Mouse (Mus musculus): ENCODE measurements at regions not wholly inside any gene's neighbourhood (a gene's known extent, or its start where the extent isn't known, plus 50 kb on each side); places are given as distances from the start of the nearest gene placed in this dataset.

DNA sequence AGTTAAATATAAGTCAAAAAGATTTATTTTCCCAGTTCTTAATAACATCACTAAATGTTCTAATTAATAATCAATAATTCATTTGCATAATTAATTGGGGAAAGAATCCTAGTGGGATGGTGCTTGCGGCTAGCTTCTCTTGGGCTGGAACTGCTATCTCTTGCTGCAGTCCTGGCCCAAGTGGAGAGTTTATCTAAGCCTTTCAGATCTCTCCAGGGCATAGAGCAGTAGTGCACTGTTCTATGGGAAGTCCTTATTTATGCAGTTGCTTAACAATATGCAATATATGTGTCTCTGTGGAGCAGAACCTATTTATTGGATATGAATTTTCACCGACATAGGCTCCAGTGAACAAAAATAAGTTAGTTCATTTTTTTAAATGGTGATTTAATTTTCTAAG is 308.4 kb upstream of the Camk1g start:
- ChIA-PET CTCF (no interaction called here), POLR2A (no interaction called here)

DNA sequence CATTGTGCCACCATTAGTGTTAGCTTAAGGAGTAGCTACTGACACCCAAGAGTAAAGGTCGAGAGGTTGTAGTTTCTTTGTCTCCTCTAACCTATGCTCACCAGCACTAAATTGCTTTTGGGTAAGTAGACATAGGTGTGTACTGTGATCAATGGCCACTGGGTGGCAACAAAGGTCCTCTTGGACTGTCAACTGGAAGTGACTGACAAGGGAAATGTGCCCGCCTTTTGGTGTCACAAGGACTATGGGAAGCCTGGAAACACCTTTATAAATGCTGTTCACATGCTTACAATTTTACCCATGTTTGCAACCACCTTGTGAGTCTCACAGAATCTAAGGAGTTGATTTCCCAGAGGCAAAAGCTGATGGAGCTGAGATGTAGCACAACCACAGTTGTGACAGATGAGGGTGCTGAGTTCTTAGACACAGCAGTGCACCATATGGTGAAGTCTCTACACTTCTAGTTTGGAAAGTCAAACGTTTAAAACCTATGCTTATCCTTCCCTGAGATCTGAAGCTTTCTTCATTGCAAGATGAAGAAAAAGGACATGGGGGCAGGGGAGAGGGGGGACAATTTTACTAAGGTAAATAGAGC is 303.2 kb upstream of the Camk1g start:
- POLR2A ChIA-PET: interaction anchor here in 1 of 4 experiments (0.6 kb wide), 1 partner anchor 421 kb away, joined by 4 read pairs; no protein-coding TSS in a partner anchor
- CTCF ChIA-PET: interaction anchor here in 3 of 4 experiments (0.6 to 1.2 kb wide), 3 partner anchors 16 to 138 kb away, joined by 3 to 6 read pairs (median 5); no protein-coding TSS in a partner anchor

DNA sequence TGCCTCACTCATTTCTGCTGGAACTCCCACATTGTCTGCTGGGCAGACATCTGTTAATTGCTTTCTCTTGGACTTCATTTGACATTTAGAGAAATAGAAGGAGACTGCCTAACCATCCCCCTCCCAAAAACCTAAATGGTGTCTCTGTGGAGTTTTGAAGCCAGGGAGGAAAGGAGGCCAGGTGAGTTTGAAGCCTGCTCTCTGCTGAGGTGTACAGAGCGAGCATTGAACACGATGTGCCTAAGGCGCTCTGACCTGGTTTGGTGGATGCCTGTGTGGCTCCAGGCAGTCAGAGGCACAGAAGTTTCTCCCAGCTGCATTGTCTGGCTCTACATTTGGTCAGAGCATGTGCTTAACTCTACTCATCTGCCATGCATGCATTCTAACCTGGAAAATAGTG is 302.6 kb upstream of the Camk1g start:
- POLR2A ChIA-PET: no interaction called here

DNA sequence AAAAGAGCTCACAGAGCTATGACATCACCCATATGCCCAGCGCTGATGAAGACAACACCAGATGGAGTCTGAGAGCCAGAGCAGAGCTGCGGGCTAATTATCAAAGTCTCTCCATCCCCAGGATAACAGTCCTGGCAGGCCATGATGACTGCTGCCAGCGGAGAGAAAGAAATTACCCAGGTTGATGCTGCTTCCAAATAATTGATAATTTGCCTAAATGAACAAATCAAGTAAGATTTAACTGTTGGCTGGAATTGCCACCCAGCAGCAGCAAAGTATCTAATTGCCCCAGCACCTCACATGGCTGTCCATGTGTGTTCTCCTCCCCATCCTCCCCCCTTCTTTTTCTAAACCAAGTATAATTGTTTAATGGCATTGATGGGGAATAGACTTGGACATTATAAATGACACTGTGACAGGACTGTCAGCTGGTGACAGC is 301.7 kb upstream of the Camk1g start:
- CTCF ChIA-PET: no interaction called here
- POLR2A ChIA-PET: no interaction called here

More for the DNA sequence above, 302.6 kb upstream of the Camk1g start:
- CTCF ChIA-PET: no interaction called here

DNA sequence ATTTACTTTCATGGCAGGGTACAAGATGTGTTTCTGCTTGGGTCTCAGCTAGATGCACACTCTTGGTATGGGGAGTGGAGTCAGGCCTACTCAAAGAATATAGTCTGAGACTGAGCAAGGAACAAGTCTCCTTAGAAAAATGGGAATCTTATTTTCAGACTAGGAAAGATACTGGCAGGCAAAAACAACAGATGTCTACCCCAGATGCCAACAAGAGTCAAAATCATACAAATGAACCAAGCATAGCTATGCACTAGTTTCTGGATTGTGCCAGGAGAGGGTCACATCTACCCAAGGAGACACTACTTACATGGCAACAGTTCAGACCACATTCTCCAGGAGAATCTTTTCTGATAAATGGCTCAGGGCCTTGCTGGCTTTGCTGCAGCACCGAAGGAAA is 300.9 kb upstream of the Camk1g start:
- ChIA-PET POLR2A (no interaction called here), CTCF (interaction anchor here in 1 of 4 experiments (0.8 kb wide), 1 partner anchor 166 kb away, joined by 3 read pairs; no protein-coding TSS in a partner anchor)

DNA sequence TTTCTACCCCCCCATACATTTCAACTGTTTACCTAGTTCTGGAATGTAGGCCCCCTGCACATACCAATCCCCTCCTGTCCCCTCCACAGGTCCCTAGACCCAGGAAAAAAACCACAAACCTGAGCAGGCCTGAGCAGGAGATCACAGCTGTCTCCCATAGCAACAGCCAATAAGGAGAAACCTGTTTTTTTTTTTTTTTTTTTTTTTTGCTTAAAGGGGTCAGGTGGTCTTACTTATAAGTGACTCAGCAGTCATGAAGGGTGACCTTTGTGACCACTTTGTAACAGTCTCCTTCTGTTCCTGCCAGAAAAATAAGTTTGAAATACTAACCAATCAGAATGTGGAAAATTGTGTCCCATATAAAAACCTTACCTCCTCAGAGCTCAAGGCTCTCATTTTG is 299.9 kb upstream of the Camk1g start:
- POLR2A ChIA-PET: interaction anchor here in 1 of 4 experiments (0.7 kb wide), 1 partner anchor 793 kb away, joined by 10 read pairs; no protein-coding TSS in a partner anchor
- CTCF ChIA-PET: no interaction called here

DNA sequence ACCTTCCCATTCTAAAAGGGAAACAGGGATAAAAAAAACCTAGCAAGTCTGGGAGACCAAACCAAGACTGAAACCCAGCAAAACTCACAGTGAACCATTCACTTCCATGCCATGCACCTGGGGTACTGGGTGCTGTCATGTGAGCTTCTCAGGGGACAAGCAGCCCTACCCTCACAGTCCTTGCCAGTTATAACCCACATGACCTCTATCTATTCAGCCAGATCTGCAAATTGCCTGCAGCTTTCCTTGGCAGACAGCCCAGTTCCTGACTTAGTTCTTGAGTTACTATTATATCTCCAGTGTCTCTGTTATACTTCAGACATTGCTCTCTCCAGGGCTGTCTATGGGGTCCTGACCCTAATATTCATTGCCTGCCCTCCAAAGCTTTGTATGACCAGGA is 298.7 kb upstream of the Camk1g start:
- ChIA-PET POLR2A (interaction anchor here in 1 of 4 experiments (1.6 kb wide), 1 partner anchor 80 kb away, joined by 4 read pairs; no protein-coding TSS in a partner anchor), CTCF (no interaction called here)

DNA sequence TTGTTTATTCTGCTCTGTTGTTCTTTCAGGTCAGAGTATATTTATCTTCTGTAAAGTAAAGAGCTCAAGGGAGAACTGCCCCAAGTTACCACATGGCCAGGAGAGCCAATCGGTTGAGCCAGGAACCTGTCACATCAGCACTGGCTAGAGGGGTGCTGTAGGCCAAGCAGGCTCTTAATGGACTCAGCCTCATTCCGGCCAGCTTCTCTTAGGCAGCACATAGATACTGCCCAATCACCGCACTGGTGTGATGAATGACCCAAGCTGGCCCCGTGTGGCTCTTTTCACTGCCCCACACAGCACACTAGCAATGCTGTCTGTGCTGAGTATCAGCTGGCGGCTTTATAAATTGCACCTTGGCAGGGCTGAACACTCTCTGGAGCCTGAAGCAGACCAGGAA is 295.8 kb upstream of the Camk1g start:
- ChIA-PET POLR2A (interaction anchor here in 1 of 4 experiments (0.6 kb wide), 1 partner anchor 23 kb away, joined by 5 read pairs; no protein-coding TSS in a partner anchor), CTCF (no interaction called here)

DNA sequence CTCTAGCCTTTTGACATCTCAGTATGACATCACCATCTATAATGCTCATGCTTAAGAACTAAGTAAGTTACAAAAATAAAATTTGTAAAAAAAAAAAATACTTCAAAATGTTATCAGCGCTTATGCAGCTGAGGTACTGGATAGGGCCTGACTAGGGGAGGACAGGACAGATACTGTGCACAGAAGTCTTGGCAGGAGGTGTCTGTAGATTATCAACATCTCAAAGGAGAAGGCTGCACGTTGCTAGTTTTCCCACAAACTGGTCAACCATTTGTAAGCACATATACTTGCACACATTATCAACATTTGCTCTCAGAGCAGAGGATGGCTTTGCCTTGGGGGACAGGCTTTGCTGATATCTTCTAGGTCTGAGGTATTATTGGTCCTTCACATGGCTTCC is 294.5 kb upstream of the Camk1g start:
- ChIA-PET CTCF (no interaction called here), POLR2A (no interaction called here)

DNA sequence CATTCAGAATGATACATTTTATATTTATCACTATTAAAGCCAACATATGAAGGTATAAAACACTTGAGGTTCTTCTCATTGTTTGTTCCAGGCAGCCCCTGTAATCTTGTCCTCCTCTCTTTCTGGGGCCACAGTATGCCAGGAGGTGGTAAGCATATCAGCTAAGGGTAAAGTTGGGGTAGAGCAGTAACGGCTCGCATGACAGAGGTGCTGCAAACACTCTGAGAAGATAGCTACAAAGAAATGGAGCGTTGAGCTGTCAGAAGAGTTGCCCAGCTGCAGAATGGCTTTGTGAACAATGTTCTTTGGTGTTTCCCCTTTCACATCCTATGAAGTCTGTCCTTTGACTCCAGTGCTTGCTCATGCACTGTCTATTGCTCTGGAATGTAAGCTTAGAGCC is 293.5 kb upstream of the Camk1g start:
- CTCF ChIA-PET: interaction anchor here in 1 of 4 experiments (0.6 kb wide), 1 partner anchor 879 kb away, joined by 4 read pairs; no protein-coding TSS in a partner anchor
- POLR2A ChIA-PET: no interaction called here

DNA sequence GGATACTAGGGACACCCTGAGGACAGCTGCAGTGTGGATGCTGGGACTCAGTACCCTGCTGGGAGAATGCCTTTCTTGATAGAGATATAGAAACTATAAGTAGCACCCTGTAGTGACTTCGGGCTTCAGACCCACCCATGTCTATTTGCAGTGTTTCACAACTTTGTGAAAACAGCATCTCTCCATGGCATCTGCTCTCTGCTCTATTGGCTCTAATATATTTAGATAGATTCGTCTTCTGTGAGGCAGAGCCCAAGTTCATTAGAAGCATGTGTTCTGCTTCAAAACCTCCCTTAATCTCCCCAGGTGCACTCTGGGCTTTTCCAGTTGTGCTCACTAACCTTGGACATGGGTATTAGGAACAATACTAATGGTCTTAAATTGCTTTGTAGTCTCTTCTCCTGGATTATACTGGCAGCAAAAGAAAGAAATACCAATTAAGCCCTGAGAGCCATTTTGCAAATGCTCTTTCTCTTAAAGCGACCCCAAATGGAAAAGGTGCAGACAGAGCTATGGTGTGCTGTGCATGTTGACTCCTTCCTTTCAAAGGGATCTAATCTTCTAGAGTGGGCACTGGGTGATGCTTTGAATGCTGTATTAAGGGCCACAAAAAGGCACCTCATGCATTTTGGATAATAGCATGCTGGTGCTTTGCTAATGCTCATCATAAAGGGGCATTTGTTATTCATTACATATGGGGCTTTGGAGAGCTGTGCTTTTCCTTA is 292.2 kb upstream of the Camk1g start:
- ChIA-PET POLR2A (no interaction called here), CTCF (no interaction called here)

DNA sequence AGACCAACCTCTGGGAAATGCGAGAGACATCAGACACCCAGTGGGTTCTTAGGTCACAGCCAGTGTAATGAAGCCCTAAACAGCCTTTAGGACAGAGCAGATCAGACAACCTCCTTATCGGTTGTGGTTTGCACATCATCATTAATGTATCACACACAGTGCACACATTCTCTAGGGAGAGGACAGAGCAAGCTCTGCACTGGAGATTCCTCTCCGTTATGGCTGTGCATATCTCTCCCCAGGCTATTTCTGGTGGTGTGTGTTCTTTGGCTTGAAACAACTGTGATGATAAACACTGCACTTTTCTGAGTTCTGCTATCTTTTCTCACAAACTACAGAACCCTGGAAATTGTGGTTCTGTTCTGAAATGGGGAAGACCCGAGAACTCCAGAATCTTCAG is 291.3 kb upstream of the Camk1g start:
- ChIA-PET CTCF (no interaction called here), POLR2A (no interaction called here)

DNA sequence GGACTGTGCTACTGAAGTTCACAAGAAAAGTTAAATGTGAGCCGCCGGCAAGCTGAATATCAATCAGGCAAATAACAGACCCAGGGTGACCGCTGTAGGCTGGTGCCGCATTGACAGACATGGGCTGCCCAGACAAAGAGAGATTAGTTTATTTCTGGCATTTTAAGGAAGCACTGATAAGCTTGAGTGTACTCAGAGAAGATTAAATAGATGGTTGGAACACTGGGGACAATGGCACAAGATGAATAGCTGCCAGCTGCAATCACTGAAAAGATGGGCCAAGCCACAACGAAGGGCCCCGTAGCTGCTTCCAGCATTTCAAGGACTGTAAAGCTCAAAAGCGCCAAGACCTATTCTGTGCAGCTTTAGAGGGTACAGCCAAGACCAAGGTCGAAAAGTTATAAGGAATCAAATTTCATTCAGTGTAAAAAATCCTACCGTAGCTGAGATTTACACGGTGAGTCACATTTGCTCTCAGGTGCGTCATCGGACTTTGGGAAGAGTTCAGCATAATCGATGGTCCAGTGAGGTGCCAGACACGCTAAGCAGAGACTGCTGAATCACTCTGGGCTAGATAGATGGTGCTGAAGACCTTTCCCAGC is 285.1 kb upstream of the Camk1g start:
- POLR2A ChIA-PET: no interaction called here
- CTCF ChIA-PET: interaction anchor here in 1 of 4 experiments (0.5 kb wide), 1 partner anchor 76 kb away, joined by 4 read pairs; no protein-coding TSS in a partner anchor

DNA sequence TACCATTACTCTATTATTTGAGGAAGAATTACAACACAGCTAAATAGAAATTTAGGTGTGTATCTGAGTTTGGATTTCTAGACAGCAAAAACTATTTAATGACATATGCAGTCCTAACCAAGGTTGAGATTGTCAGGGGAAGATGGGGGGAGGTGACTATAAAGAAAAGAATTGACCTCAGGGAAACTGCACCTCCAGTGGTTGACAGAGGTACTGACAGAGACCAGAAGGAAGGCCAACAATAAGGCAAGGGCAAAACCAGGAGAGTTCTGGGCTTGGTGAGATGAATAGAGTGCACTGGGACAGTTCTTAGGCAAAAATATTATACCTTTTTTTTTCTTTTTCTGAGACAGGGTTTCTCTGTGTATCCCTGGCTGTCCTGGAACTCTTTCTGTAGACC is 280.2 kb upstream of the Camk1g start:
- CTCF ChIA-PET: no interaction called here
- POLR2A ChIA-PET: no interaction called here

DNA sequence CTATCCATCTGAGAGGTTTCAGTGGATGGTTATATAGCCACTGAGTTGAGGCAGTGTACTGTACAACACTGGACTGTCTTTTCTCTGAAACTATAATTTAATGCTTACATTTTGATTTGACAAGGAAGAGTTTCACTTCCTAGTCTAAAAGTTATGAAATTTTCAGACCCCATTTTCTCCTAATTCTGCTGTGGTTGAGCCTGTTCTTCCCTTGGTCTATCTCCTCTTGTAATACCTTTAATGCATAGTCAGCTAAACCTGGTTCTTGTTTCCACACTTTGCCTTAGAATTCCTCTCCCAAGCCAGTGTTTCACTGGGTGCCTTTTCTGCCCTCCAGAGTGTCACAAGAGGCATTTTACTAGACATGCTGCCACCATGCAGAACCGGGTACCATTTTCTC is 279.3 kb upstream of the Camk1g start:
- ChIA-PET POLR2A (no interaction called here), CTCF (no interaction called here)

DNA sequence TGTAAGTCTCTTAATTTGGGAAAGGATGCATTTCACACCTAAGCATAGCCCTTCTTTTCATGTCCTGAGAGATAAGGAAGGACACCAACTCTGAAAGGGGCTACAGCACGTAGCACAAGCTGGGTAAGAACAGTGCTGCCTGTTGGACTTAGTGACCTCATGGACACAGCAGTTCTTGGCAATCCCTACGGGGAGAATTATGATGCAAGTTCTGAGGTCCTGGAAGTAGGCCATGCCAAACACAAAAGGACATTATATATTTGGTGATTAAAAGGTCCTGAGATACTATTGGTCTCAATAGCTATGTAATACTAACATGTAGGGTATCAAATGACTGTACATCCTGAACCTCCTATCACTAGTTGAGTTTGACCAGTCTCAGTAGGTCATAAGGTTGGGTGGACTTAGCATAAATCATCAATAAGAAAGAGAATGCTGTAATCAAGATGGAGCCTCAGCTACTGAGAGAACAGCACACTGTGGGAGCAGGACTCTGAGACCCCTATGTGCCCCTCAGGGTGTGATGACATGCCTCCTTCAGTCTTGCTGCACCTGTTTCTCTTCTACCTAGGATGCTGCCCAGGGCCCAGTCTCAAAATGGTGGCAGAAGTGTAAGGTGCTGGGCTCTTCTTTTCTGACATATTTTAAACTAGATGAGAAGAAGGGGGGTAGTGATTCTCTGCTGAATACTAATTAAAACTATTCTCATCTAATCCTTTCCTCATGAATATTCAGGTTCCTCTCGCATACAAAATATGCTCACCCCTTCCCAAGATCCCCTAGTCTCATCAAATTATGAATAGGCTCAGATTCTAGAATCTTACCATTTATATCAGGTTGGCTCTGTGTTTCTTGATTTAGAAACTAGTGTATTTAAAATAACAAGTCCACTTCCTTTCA is 277.5 kb upstream of the Camk1g start:
- POLR2A ChIA-PET: no interaction called here
- CTCF ChIA-PET: interaction anchor here in 1 of 4 experiments (0.6 kb wide), 1 partner anchor 442 kb away, joined by 4 read pairs; no protein-coding TSS in a partner anchor

DNA sequence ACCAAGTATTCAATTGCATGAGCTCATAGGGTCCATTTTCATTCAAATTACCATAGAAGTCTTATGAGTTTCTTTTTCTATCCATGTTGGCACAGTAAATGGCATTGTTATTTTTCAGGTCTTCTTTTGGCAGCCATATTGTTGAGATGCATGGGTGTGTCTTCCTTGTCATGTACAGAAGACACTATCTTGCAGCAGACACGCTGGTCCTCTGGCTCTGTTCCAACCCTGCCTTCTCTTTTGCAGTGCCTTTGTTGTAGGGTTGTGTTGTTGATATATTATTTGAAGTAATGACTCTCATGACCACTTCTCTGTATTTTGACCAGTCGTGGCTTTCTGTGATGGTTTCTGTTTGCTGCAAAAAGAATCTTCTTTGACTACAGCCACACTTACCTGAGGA is 274.4 kb upstream of the Camk1g start:
- CTCF ChIA-PET: interaction anchor here in 1 of 4 experiments (0.6 kb wide), 1 partner anchor 65 kb away, joined by 3 read pairs; no protein-coding TSS in a partner anchor

DNA sequence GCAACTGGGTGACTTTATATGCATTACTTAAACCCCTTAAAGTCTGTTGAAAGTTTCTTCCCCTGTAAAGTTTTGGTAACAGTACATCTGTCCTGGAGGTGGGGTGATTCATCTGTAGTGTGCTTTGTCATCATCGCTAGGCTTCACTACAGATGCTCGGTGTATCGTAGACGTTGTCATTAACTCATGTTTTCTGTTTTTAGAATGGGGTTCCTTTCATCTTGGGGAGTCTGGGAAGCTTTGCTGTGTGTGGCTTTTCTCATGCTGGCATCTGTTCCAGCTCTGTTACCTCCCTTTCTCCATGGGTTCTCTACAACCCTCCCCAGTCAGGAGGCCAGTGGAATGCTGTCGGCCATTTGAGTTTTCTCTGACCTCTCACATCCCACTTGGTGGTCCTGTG is 266.4 kb upstream of the Camk1g start:
- ChIA-PET POLR2A (no interaction called here), CTCF (interaction anchor here in 1 of 4 experiments (0.7 kb wide), 1 partner anchor 9 kb away, joined by 3 read pairs; no protein-coding TSS in a partner anchor)

More for the DNA sequence above, 274.4 kb upstream of the Camk1g start:
- POLR2A ChIA-PET: no interaction called here

DNA sequence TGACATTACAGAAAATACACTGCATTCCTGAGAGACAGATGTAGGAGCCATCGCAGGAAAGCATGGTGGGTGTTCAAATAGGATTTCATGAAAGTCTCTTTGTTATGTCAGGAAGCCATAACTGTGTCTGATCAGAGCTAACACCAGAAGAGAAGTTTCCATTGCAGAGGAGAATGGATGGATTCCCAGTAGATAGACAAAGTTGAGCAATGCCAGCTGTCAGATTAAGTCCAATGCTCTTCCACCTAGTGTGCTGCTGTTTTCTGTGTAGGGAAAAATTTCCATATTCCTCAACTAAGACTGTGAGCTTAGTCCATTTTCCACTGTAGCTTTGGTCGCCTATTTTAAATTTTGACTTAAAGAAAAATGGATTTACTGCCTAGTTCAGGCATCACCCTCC is 262.0 kb upstream of the Camk1g start:
- ChIA-PET CTCF (interaction anchor here in 1 of 4 experiments (1.1 kb wide), 1 partner anchor 52 kb away, joined by 3 read pairs; no protein-coding TSS in a partner anchor), POLR2A (no interaction called here)

All from embryonic stem cell, embryonic (primary cell).